Mouse (Mus musculus): ENCODE measurements at regions not wholly inside any gene's neighbourhood (a gene's known extent, or its start where the extent isn't known, plus 50 kb on each side); places are given as distances from the start of the nearest gene placed in this dataset.

DNA sequence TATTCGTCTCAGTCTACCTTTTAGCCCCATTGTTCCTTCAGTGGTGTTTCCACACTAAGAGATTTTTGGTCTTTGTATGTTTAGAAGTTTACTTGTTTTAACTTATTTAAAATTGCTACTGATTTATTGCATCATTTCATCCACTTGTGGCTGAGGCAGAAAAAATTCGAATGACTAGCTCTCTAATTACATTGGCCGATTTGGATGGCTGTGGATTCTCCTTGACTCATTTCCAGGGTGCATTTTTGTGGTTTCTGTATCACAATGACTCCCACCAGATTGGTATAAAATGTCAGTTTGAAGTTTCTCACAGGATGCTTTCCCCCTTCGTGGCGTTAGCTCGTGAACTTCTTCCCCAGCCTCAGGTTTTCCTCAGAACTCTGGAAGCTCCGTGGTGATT lies 217.5 kb upstream of the Isl1 start:
- no peak overlapping the region for H3ac ChIP-seq (ENCODE audit: control insufficient read depth, insufficient read length)
- H3K4me2 ChIP-seq (ENCODE audit: low read depth): peak overlapping the region; percentile 69
- no peaks in the 10 kb centered on the region for H3K27me3 ChIP-seq (ENCODE audit: control insufficient read depth, insufficient read depth, insufficient read length)
- no peaks in the 10 kb centered on the region for H3K36me3 ChIP-seq (ENCODE audit: control insufficient read depth, insufficient read depth)
- no peak overlapping the region for H3K4me3 ChIP-seq
- H3K79me2 ChIP-seq (ENCODE audit: control insufficient read depth, insufficient read depth): no peaks in the 10 kb centered on the region
- TF ChIP-seq POLR2A (IDR thresholded peaks at IDR 0.05; ENCODE audit: insufficient read length, low read depth) (no peak), CEBPB (IDR thresholded peaks at IDR 0.05; ENCODE audit: insufficient read depth, poor library complexity, severe bottlenecking) (peak; percentile 81), TCF12 (IDR thresholded peaks at IDR 0.05; ENCODE audit: insufficient read depth, poor library complexity, severe bottlenecking) (no peak), TCF3 (IDR thresholded peaks at IDR 0.05; ENCODE audit: insufficient read length, low read depth) (no peak), E2F4 (IDR thresholded peaks at IDR 0.05; ENCODE audit: insufficient read depth) (no peak), MAX (IDR thresholded peaks at IDR 0.05; ENCODE audit: low read depth) (no peak)

DNA sequence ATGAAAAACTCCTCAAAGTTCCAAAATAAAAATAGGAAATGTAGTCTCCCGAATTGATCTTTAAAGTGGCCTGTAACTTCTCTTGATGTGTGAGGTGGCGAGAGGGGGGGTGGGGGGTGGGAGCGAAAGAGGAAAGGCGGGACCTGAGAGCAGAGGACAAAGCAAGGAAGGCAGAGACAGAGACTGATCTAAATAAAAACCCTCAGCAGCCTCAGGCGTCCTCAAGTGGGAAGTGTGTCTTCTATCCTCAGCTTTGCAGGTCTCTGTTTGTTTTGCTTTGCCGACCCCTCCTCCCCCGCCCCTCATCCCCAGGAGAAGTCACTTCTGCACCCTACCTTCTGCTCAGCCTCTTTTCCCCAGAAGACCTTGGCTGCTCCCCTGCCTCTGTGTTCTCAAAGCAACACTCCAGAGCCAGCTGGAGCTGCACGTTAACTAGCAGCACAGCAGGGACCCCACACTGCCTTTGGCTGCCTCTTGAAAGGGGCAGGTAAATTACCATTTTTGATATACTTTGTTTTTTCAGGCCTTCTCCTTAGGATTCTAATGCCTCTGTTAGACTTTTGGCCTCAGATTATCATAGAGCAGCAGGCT lies 214.3 kb upstream of the Isl1 start:
- no peaks in the 10 kb centered on the region for H3K27me3 ChIP-seq (ENCODE audit: control insufficient read depth, insufficient read depth, insufficient read length)
- no peak overlapping the region for H3K4me2 ChIP-seq (ENCODE audit: low read depth)
- no peak overlapping the region for H3ac ChIP-seq (ENCODE audit: control insufficient read depth, insufficient read length)
- no peaks in the 10 kb centered on the region for H3K36me3 ChIP-seq (ENCODE audit: control insufficient read depth, insufficient read depth)
- no peak for TF ChIP-seq CEBPB (IDR thresholded peaks at IDR 0.05; ENCODE audit: insufficient read depth, poor library complexity, severe bottlenecking)
- no peaks in the 10 kb centered on the region for H3K79me2 ChIP-seq (ENCODE audit: control insufficient read depth, insufficient read depth)
- H3K4me3 ChIP-seq: no peak overlapping the region

DNA sequence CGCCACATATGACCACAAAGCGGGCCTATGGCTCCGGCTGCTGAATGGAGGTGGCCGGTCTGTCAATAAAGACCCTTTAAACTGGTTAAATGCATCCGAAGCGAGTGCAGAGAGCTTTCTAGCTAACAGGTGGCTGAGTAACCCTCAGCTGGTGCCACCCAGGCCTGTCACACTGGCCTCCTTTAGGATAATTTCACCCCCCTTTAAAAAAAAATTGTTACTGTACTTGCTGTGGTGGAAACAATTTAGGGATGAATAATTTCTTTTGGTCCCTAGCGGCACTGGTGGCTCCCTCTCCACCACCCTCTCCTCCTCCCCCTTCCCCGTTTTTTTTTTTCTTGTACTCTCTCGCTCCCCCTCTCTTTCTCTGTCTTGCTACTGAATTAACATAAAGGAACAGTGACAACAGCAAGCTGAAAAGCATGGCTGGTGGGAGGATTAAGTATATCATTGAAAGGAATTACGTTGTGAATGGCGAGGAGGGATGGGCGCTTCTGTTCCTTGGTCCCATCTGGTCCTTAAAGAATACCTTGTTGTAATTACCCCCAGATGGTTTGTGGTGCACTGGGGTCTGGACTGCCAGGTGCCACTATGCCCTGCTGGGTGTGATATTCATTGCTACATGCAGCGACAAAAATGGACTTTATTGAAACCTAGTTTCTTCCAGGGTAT lies 205.3 kb upstream of the Isl1 start:
- TF ChIP-seq MAX (IDR thresholded peaks at IDR 0.05; ENCODE audit: low read depth) (no peak), POLR2AphosphoS2 (IDR thresholded peaks at IDR 0.05; ENCODE audit: insufficient read length, low read depth) (no peak), CEBPB (IDR thresholded peaks at IDR 0.05; ENCODE audit: insufficient read depth, poor library complexity, severe bottlenecking) (no peak), SRF (IDR thresholded peaks at IDR 0.05; ENCODE audit: control insufficient read depth, insufficient read length, low read depth) (no peak), E2F4 (IDR thresholded peaks at IDR 0.05; ENCODE audit: insufficient read depth) (no peak)
- Histone ChIP-seq H3K27me3 (ENCODE audit: control insufficient read depth, insufficient read depth, insufficient read length) (no peaks in the 10 kb centered on the region), H3K79me2 (ENCODE audit: control insufficient read depth, insufficient read depth) (no peaks in the 10 kb centered on the region), H3K36me3 (ENCODE audit: control insufficient read depth, insufficient read depth) (no peaks in the 10 kb centered on the region), H3K4me2 (ENCODE audit: low read depth) (no peak overlapping the region), H3ac (ENCODE audit: control insufficient read depth, insufficient read length) (no peak overlapping the region), H3K4me3 (no peak overlapping the region)

DNA sequence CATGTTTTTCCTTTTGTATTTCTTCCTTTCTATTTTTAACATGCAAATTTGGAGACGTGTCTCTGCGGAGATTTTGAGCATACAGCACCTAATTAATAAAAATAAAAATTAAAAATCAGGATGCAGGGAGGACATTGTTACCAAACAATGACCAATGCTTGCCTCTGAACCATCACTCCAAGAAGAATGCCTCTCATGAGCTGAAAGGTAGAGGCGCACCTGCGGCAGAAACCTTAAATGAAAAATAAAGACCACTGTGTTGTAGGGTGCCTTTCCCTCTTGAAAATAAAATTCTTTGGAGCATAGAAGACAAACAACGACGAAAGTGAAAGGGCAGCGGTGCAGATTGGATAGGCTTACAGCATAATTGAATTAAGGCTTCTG lies 204.8 kb upstream of the Isl1 start:
- Histone ChIP-seq H3ac (ENCODE audit: control insufficient read depth, insufficient read length) (no peak overlapping the region), H3K4me2 (ENCODE audit: low read depth) (no peak overlapping the region), H3K27me3 (ENCODE audit: control insufficient read depth, insufficient read depth, insufficient read length) (no peaks in the 10 kb centered on the region), H3K4me3 (no peak overlapping the region), H3K36me3 (ENCODE audit: control insufficient read depth, insufficient read depth) (no peaks in the 10 kb centered on the region), H3K79me2 (ENCODE audit: control insufficient read depth, insufficient read depth) (no peaks in the 10 kb centered on the region)
- TF ChIP-seq TCF12 (IDR thresholded peaks at IDR 0.05; ENCODE audit: insufficient read depth, poor library complexity, severe bottlenecking) (no peak), MAX (IDR thresholded peaks at IDR 0.05; ENCODE audit: low read depth) (no peak), CEBPB (IDR thresholded peaks at IDR 0.05; ENCODE audit: insufficient read depth, poor library complexity, severe bottlenecking) (no peak), E2F4 (IDR thresholded peaks at IDR 0.05; ENCODE audit: insufficient read depth) (no peak), SRF (IDR thresholded peaks at IDR 0.05; ENCODE audit: control insufficient read depth, insufficient read length, low read depth) (no peak), POLR2A (IDR thresholded peaks at IDR 0.05; ENCODE audit: insufficient read length, low read depth) (no peak), REST (IDR thresholded peaks at IDR 0.05; ENCODE audit: insufficient read depth, insufficient read length) (no peak), MYOD1 (IDR thresholded peaks at IDR 0.05; ENCODE audit: control insufficient read depth in 1 of 3, insufficient read length in 2 of 3, low read depth in 2 of 3) (no peak), TCF3 (IDR thresholded peaks at IDR 0.05; ENCODE audit: insufficient read length, low read depth) (no peak), POLR2AphosphoS2 (IDR thresholded peaks at IDR 0.05; ENCODE audit: insufficient read length, low read depth) (no peak), USF1 (IDR thresholded peaks at IDR 0.05; ENCODE audit: low read depth) (no peak), MYOG (IDR thresholded peaks at IDR 0.05; ENCODE audit: control insufficient read depth in 1 of 3, insufficient read depth in 1 of 3, insufficient read length in 2 of 3, low read depth in 2 of 3) (no peak)

DNA sequence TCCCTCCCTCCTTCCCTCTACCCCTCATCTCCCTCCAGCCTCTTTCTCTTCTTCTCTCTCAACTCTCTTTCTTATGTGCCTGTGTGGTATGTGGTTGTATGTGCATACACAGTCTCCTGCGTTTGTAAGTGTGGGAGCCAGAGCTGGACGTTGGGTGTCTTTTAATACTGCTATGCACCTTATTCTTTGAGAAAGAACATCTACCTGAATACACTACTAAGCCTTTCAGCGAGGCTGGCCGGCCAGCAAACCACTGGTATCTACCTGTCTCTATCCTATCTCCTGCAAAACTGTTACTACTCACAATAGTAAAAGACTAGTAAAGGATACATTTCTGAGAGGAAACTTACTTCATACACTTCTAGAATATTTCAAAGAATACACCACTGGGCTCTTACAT lies 202.9 kb upstream of the Isl1 start:
- H3K36me3 ChIP-seq (ENCODE audit: control insufficient read depth, insufficient read depth): no peaks in the 10 kb centered on the region
- no peak overlapping the region for H3ac ChIP-seq (ENCODE audit: control insufficient read depth, insufficient read length)
- H3K4me2 ChIP-seq (ENCODE audit: low read depth): no peak overlapping the region
- H3K4me3 ChIP-seq: no peak overlapping the region
- no peaks in the 10 kb centered on the region for H3K27me3 ChIP-seq (ENCODE audit: control insufficient read depth, insufficient read depth, insufficient read length)
- no peak for TF ChIP-seq USF1 (IDR thresholded peaks at IDR 0.05; ENCODE audit: low read depth)
- TF ChIP-seq REST (IDR thresholded peaks at IDR 0.05; ENCODE audit: insufficient read depth, insufficient read length): no peak
- TF ChIP-seq TCF3 (IDR thresholded peaks at IDR 0.05; ENCODE audit: insufficient read length, low read depth): no peak
- TF ChIP-seq SRF (IDR thresholded peaks at IDR 0.05; ENCODE audit: control insufficient read depth, insufficient read length, low read depth): no peak
- no peak for TF ChIP-seq MAX (IDR thresholded peaks at IDR 0.05; ENCODE audit: low read depth)
- no peaks in the 10 kb centered on the region for H3K79me2 ChIP-seq (ENCODE audit: control insufficient read depth, insufficient read depth)

Measured in myocyte (in vitro differentiated cells).